Mouse (Mus musculus) forebrain, embryonic 13.5 days (tissue): ENCODE results near the gene Plagl1. TPM values are rescaled to one million over a fixed set of nuclear protein-coding genes. Genes with fewer than 3 reads are reported as not detected.

Source experiments
- ATAC-seq: fragments of 200-750 bp; cut with Nextera tagmentation; 2 replicates; pipeline ENCODE4 v1.8.0; 2017
- H3K27ac ChIP-seq: fragments of 300-500 bp; sonication (generic); 2 replicates; pipeline ENCODE4 v1.5.1; 2015; ENCODE audit warnings: inconsistent platforms, mild to moderate bottlenecking, moderate library complexity
- H3K27me3 ChIP-seq: fragments of 300-500 bp; sonication (generic); 2 replicates; pipeline ENCODE4 v1.6.1; 2015; ENCODE audit warnings: mild to moderate bottlenecking, inconsistent platforms
- H3K36me3 ChIP-seq: fragments of 300-500 bp; sonication (generic); 2 replicates; pipeline ENCODE4 v1.6.1; 2015; ENCODE audit warnings: mild to moderate bottlenecking, inconsistent platforms; ENCODE audit not compliant: poor library complexity, severe bottlenecking
- H3K4me1 ChIP-seq: fragments of 300-500 bp; sonication (generic); 2 replicates; pipeline ENCODE4 v1.6.1; 2015; ENCODE audit warnings: inconsistent platforms
- H3K4me2 ChIP-seq: fragments of 300-500 bp; sonication (generic); 2 replicates; pipeline ENCODE4 v1.6.1; 2015; ENCODE audit warnings: inconsistent platforms, mild to moderate bottlenecking, moderate library complexity
- H3K4me3 ChIP-seq: fragments of 300-500 bp; sonication (generic); 2 replicates; pipeline ENCODE4 v1.5.1; 2015; ENCODE audit warnings: mild to moderate bottlenecking, inconsistent platforms
- H3K9ac ChIP-seq: fragments of 300-500 bp; sonication (generic); 2 replicates; pipeline ENCODE4 v1.6.1; 2015; ENCODE audit warnings: mild to moderate bottlenecking, inconsistent platforms
- H3K9me3 ChIP-seq: fragments of 300-500 bp; sonication (generic); replicated peaks from 2 replicates; pipeline ENCODE4 v1.6.1; 2016; ENCODE audit warnings: inconsistent platforms
- WGBS: fragments of 180-500 bp; shearing (Covaris S2); methylation state at CpG from one replicate; pipeline ENCODE4 v1.1.7; 2015; 5-methylcytosine and 5-hydroxymethylcytosine counted together
- polyA plus RNA-seq: library from polyadenylated mRNA; unstranded; fragments of >200 nt; fragmentation: Nextera tagmentation; extraction: Ambion mirVana; gene quantifications from 2 replicates; pipeline ENCODE4 v1.2.1, GENCODE M21; 2015

The Plagl1 gene
- polyA plus RNA-seq, 1 experiment from 2014 or later = 58.0 TPM

DNA sequence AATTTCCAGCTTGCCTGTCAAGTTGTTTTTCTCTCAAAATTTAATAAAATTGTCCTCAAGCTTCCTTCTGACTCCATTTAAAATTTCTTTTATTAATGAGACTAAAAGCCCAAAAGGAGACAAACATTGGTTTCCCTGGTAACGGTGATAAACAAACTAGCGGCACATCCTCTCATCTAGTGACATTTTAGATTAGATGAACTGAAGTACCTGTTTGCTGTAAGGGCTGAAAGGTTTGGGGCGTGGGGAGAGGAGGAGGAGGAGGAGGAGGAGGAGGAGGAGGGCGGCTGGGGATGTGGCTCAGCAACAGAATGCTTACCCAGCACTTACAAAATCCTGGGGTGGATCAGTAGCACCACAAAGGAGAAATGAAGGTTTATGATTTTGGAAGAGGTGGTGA, 12.5 kb upstream of the Plagl1 start:
- Histone ChIP-seq H3K4me1 (no peaks in the 10 kb centered on the region), H3K9me3 (no peaks in the 10 kb centered on the region; the same call in 1 of the 2 replicates), H3K9ac (no peak overlapping the region), H3K4me3 (no peak overlapping the region), H3K27me3 (no peaks in the 10 kb centered on the region), H3K36me3 (no peaks in the 10 kb centered on the region), H3K4me2 (no peak overlapping the region), H3K27ac (no peak overlapping the region)
- no peak for ATAC-seq
- 45% methylated on average over 4 of the region's 4 CpGs for WGBS

DNA sequence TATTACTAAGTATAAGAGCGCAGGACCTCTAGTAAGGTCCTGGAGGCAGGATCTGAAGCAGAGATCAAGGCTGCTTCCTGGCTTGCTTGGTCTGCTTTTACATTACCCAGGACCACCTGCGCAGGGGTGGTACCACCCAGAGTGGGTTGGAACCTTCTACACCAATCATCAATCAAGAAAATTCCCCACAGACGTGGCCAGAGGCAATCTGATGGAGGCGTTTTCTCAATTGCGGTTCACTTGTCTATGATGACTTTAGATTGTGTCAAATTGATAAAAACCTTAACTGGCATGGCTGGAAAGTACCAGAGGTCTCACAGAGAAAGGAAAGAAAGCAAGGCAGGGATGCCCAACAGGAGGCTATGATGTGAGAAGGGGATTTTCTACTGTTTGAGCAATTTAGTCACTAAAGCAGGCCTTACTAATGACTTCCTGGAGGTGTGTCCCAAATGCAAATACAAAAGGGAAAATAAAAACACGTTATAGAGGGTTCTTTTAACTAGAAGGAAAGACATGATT, 3.4 kb upstream of the Plagl1 start:
- WGBS = 80% methylated on average over 6 of the region's 6 CpGs
- ATAC-seq = no peak
- no peak overlapping the region for H3K27ac ChIP-seq

DNA sequence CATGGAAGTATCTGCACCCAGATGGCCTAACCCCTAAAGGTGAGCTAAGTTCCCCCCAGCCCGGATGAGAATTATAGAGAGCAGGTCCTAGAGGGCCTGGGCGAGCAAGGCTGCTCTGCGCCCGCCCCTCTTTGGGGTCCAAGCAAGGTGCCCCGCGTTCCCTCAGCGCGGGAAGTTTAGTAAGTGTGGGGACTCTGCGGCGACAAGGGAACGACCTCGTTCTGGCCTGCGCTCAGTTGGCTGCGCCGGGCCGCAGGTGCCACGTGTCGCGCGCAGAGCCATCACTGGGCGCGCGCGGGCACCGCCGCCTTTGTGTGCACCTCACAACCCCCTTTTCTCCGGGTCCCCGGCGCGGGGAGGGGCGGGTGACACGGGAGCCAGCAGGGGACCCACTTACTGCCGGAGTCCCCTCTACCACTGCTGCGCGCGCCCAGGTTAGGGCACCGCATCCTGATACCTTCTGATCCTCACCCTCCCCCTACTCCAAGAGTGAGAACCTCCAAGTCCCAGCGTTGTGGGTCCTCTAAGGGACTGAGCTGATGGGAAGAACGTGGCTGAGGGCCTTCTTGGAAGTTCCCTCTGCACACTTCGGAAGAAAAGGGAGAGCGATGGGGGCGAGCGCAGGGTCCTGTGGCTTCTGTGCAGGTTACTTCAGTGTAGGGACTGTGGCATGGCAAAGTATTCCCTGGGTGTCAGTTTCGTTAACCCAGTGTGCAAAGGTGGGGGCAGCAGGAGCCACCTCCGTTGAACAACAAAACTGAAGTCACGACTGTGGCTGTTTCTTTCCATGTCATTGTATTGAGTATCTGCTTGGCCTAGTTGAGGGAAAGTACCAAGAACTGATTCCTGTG, 742 bp downstream of the Plagl1 start:
- Histone ChIP-seq H3K36me3 (no peaks in the 10 kb centered on the region), H3K9me3 (no peaks in the 10 kb centered on the region), H3K4me2 (peak overlapping the region; percentile 82), H3K4me3 (peak overlapping the region; percentile 46), H3K27ac (no peak overlapping the region), H3K9ac (peak overlapping the region; percentile 63), H3K27me3 (peaks cover 26% of the 10 kb centered on the region), H3K4me1 (peaks cover 12% of the 10 kb centered on the region)
- ATAC-seq = peak; percentile 73
- WGBS = 11% methylated on average over 31 of the region's 46 CpGs

More for the DNA sequence above, 3.4 kb upstream of the Plagl1 start:
- peaks cover 8% of the 10 kb centered on the region for H3K4me1 ChIP-seq
- peaks cover 21% of the 10 kb centered on the region for H3K27me3 ChIP-seq
- no peak overlapping the region for H3K4me3 ChIP-seq
- no peak overlapping the region for H3K4me2 ChIP-seq
- no peaks in the 10 kb centered on the region for H3K36me3 ChIP-seq
- H3K9me3 ChIP-seq = no peaks in the 10 kb centered on the region; the same call in 1 of the 2 replicates
- no peak overlapping the region for H3K9ac ChIP-seq

DNA sequence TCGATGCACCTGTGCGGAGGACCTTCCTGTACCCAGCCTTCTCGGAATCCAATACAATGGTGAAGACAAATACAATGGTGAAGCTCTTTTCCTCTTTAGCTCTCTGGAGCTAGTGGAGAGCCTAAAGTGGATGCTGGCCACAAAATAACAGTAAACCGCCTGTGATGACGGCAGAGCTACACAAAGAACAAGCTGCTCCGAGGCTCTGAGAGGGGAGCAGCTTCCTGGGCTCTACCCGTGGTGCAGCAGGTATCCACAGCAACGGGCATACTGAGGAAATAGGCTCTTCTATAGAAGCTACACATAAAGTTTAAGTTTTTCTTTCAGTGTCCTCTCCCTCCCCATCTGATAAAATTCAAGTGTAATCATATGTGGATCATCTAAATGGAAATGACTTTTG, 2.1 kb downstream of the Plagl1 start:
- Histone ChIP-seq H3K9me3 (no peaks in the 10 kb centered on the region), H3K4me2 (no peak overlapping the region), H3K27ac (no peak overlapping the region), H3K36me3 (no peaks in the 10 kb centered on the region), H3K9ac (no peak overlapping the region), H3K4me3 (no peak overlapping the region), H3K27me3 (peaks cover 26% of the 10 kb centered on the region), H3K4me1 (peaks cover 12% of the 10 kb centered on the region)
- no peak for ATAC-seq
- WGBS = 36% methylated on average over 8 of the region's 8 CpGs

DNA sequence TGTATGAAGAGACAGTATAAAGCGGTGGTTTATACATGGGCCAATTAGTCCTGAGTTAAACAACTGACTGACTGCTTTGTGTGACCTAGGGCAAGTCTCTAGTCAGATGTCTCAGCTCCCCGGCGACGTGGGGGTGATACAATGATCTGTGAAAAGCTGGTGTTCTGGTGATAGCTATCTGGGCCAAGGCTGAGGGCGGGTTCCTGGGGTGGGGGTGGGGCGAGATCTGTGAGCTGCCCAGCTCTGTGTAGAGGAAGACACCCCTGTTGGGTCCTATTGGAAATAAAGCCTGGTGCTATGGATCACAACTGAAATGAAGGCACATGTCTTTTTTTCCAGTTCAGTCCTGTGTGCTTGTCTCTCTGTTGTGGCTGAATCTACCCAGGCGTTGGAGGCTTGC, 3.2 kb downstream of the Plagl1 start:
- no peak overlapping the region for H3K4me3 ChIP-seq
- 36% methylated on average over 7 of the region's 7 CpGs for WGBS
- H3K4me1 ChIP-seq = peaks cover 12% of the 10 kb centered on the region
- H3K4me2 ChIP-seq = no peak overlapping the region
- no peak overlapping the region for H3K9ac ChIP-seq
- H3K9me3 ChIP-seq = no peaks in the 10 kb centered on the region
- H3K36me3 ChIP-seq = no peaks in the 10 kb centered on the region
- no peak overlapping the region for H3K27ac ChIP-seq
- H3K27me3 ChIP-seq = peaks cover 22% of the 10 kb centered on the region
- no peak for ATAC-seq

DNA sequence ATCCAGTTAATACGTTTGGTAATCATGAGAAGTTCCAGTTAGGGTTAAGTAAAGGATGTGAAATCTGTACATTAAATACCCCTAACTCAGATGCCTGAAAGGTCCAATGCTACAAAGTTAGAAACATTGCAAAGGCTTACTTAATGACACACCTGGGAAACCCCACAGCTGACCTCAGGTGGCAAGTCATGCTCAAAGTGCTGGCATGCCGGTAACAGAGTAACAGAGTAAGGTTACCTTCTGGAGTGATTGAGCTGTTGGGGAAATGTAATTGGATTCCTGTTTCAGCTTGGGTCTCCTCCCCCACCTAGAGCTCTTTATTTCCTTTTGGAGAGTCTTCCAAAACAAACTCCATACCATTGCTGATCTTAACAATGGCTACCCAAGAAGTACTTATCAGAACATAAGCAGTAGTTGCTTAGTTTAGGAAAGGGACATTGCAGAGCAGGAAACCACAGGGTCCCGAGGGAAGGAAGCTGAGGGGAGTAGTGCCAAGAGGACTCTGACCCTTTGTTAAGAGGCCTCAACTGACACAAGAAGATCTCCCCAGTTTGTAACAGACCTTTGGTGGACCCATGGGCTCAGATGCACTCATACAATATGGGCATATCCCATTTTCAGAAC, 4.9 kb downstream of the Plagl1 start:
- Histone ChIP-seq H3K4me3 (no peak overlapping the region), H3K36me3 (no peaks in the 10 kb centered on the region), H3K9me3 (no peaks in the 10 kb centered on the region), H3K27ac (no peak overlapping the region), H3K4me1 (peaks cover 12% of the 10 kb centered on the region), H3K9ac (no peak overlapping the region), H3K4me2 (no peak overlapping the region), H3K27me3 (peaks cover 18% of the 10 kb centered on the region)
- 77% methylated on average over 3 of the region's 3 CpGs for WGBS
- no peak for ATAC-seq

DNA sequence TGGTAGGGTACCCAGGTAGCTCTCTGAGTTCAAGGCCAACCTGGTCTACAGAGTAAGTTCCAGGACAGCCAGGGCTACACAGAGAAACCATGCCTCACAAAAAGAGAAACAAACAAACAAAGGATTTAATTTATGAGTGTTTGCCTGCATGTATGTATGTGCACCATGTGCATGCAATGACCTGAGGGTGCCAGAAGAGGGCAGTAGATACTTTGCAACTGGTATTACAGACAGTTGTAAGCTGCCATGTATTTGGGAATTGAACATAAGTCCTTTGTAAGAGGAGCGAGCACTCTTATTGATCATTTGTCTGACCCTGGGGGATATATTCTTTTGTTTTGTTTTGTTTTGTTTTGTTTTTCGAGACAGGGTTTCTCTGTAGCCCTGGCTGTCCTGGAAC, 10.7 kb downstream of the Plagl1 start:
- 0 out of 2 replicates have a peak, but pooled peaks cover 9% of the 10 kb centered on the region for H3K9me3 ChIP-seq
- no peak overlapping the region for H3K9ac ChIP-seq
- no peak for ATAC-seq
- no peak overlapping the region for H3K27ac ChIP-seq
- no peaks in the 10 kb centered on the region for H3K4me1 ChIP-seq
- 90% methylated on average over 2 of the region's 2 CpGs for WGBS
- H3K27me3 ChIP-seq = no peaks in the 10 kb centered on the region
- H3K4me2 ChIP-seq = no peak overlapping the region
- H3K36me3 ChIP-seq = no peaks in the 10 kb centered on the region
- no peak overlapping the region for H3K4me3 ChIP-seq

DNA sequence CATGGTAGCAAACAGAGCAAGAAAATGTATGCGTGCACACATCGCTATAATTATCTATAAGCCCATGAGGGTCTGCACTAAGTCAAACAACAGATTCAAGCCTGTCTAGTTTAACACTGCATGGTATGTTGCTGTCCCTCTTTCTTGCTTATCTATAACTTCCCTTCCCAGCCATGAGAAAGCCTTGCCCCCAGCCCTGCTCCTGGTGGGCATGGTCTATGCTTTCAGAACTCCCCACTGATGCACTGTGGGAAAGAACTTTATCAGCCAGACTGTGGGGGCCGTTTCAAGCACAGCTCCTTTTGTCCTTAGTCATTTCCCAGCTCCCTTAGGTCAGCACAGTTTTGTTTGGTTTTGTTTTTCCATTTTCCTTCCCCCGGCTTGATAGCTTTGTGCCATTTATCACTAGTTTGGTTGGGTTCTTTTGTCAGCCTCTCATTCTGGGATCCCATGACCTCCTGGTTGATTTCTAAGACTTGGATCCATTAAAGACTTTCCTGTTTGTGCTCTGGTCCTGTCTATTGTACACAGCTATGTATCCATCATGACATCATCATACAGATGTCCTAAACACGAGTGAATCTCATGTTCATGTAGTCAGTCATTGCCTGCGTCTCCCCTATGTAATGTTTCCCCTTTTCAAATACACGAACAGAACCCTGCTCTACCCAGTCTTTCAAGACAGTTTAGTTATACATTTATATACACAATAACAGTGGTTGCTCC, 16.7 kb downstream of the Plagl1 start:
- no peaks in the 10 kb centered on the region for H3K27me3 ChIP-seq

DNA sequence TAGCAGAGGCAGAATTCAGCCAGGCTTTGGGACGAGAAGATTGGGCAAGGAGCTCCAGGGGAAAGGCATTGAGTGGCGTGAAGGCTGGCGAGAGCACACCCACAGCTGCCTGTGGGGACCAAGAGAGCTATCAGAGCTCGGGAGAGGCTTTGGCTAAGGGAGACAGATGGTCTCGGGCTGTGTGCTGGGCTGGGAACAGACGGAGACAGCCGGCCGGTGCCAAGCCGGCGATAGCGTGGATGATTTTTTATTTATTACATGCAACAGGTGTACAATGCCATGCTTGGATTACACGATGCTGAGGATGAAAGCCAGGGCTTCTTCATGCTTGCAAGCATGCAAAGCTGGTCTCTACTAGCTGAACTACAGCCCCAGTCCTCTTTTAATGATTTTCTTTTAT, 22.2 kb downstream of the Plagl1 start:
- no peak for ATAC-seq
- Histone ChIP-seq H3K27ac (no peak overlapping the region), H3K4me1 (no peaks in the 10 kb centered on the region), H3K4me3 (no peak overlapping the region), H3K27me3 (no peaks in the 10 kb centered on the region), H3K9ac (no peak overlapping the region), H3K4me2 (no peak overlapping the region), H3K36me3 (no peaks in the 10 kb centered on the region), H3K9me3 (no peaks in the 10 kb centered on the region)
- 86% methylated on average over 12 of the region's 12 CpGs for WGBS

More for the DNA sequence above, 16.7 kb downstream of the Plagl1 start:
- no peak for ATAC-seq
- Histone ChIP-seq H3K36me3 (no peaks in the 10 kb centered on the region), H3K4me3 (no peak overlapping the region), H3K9ac (no peak overlapping the region), H3K4me2 (no peak overlapping the region), H3K4me1 (no peaks in the 10 kb centered on the region), H3K9me3 (no peaks in the 10 kb centered on the region), H3K27ac (no peak overlapping the region)
- 59% methylated on average over 7 of the region's 7 CpGs for WGBS

DNA sequence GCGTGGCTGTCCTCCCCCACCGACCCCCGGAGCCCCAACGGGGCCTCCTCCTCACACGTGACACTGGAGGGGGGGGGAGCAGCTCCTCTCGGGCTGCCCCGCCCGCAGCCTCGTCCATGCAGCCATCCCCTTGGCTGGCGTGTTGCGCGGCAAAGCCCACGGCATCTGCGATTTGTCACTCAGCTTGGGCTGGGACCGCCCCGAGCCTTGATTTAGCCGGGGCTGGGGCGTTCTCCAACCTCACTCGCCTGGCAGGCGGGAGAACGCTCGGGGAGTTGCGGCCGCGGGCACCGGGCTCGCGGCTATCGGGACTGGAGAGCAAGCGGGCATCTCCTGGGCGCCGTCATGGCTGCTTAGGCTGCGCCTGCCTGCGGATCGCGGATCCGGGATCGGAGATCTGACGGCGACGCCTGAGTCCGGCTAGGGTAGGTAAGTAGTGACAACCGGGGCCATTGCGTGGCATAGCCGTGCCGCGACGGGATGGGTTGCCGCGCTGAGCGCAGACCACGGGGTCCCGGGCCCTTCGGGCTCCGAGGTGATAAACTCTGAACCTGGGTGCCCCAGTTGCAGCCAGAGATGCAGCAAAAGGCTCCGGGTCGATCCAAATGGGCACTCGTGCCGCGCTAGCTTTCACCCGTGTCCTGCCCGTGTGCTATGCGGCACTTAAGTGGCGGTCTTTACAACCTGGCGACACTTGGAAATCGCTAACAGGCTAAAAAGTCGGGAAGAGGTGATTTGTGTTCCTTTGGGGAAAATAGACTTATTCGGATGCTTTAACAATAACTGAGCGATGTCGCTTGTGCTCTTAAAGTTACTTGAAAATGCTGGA, 30.5 kb downstream of the Plagl1 start:
- 50% methylated on average over 69 of the region's 70 CpGs for WGBS
- H3K27ac ChIP-seq = peak overlapping the region; percentile 36; the same call in 1 of the 2 replicates

DNA sequence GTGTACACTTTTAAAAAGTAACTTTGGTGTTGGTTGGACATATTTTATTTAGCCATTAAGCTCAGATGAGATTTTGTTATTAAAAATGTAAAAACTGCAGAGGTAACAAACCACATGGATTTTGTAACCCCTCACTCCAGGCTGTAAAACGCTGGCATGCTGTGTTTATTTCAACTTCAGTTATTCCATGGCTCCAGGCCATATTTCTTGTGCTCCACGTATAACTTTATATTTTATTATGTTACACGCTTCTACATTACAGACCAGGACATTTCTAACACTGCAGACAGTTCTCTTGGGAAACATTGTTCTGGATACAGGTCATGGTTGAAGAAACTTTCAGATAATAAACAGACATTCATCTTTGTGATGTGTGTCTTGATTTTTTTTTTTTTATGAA, 32.7 kb downstream of the Plagl1 start:
- peak overlapping the region; percentile 25 for H3K4me3 ChIP-seq
- no peak for ATAC-seq
- no peaks in the 10 kb centered on the region for H3K27me3 ChIP-seq
- H3K4me2 ChIP-seq = peak overlapping the region; percentile 44
- H3K9me3 ChIP-seq = peaks cover 23% of the 10 kb centered on the region
- 63% methylated on average over 3 of the region's 3 CpGs for WGBS
- H3K27ac ChIP-seq = no peak overlapping the region
- 0 out of 2 replicates have a peak, but pooled peaks cover 11% of the 10 kb centered on the region for H3K4me1 ChIP-seq
- no peaks in the 10 kb centered on the region for H3K36me3 ChIP-seq
- no peak overlapping the region for H3K9ac ChIP-seq

More for the DNA sequence above, 30.5 kb downstream of the Plagl1 start:
- no peaks in the 10 kb centered on the region for H3K36me3 ChIP-seq
- peak; percentile 97 for ATAC-seq
- peaks cover 23% of the 10 kb centered on the region for H3K9me3 ChIP-seq
- no peaks in the 10 kb centered on the region for H3K27me3 ChIP-seq
- H3K4me2 ChIP-seq = peak overlapping the region; percentile 59
- peak overlapping the region; percentile 60 for H3K4me3 ChIP-seq
- H3K9ac ChIP-seq = peak overlapping the region; percentile 80
- H3K4me1 ChIP-seq = 0 out of 2 replicates have a peak, but pooled peaks cover 11% of the 10 kb centered on the region
